Mouse (Mus musculus) kidney, postnatal 0 days (tissue): Measurements from ENCODE around the gene Slc25a34. TPM values are rescaled to one million over a fixed set of nuclear protein-coding genes. Genes with fewer than 3 reads are reported as not detected.

Experiments
- ATAC-seq: fragments of 200-750 bp; cut with Nextera tagmentation; replicated peaks from 2 replicates; pipeline ENCODE4 v1.8.0; 2017; ENCODE audit warnings: low read depth, moderate number of reproducible peaks, moderate TSS enrichment, moderate library complexity; ENCODE audit not compliant: low FRiP score
- DNase-seq: peaks from one replicate; pipeline ENCODE4 v3.0.0-alpha.2; 2016; ENCODE audit warnings: low spot score
- H3K27ac ChIP-seq: fragments of 300-500 bp; sonication (generic); 2 replicates; pipeline ENCODE4 v1.5.1; 2014; ENCODE audit warnings: mild to moderate bottlenecking
- H3K27me3 ChIP-seq: fragments of 300-500 bp; sonication (generic); 2 replicates; pipeline ENCODE4 v1.6.1; 2014; ENCODE audit warnings: low read length, mixed read lengths; ENCODE audit not compliant: insufficient read depth
- H3K36me3 ChIP-seq: fragments of 300-500 bp; sonication (generic); 2 replicates; pipeline ENCODE4 v1.6.1; 2014; ENCODE audit warnings: low read length, mixed read lengths; ENCODE audit not compliant: insufficient read depth
- H3K4me1 ChIP-seq: fragments of 300-500 bp; sonication (generic); replicated peaks from 2 replicates; pipeline ENCODE4 v1.6.1; 2014; ENCODE audit warnings: antibody characterized with exemption, low read length, mixed read lengths; ENCODE audit not compliant: insufficient read depth
- H3K4me2 ChIP-seq: fragments of 300-500 bp; sonication (generic); 2 replicates; pipeline ENCODE4 v1.6.1; 2014; ENCODE audit warnings: mild to moderate bottlenecking, low read length, moderate library complexity, mixed read lengths
- H3K4me3 ChIP-seq: fragments of 300-500 bp; sonication (generic); replicated peaks from 2 replicates; pipeline ENCODE4 v1.5.1; 2014; ENCODE audit warnings: low read depth, low read length
- H3K9ac ChIP-seq: fragments of 300-500 bp; sonication (generic); 2 replicates; pipeline ENCODE4 v1.6.1; 2014; ENCODE audit warnings: low read depth, low read length
- H3K9me3 ChIP-seq: fragments of 300-500 bp; sonication (generic); replicated peaks from 2 replicates; pipeline ENCODE4 v1.6.1; 2016; ENCODE audit warnings: low read length, inconsistent platforms, mixed read lengths
- CTCF ChIP-seq: IDR thresholded peaks from 2 replicates; pipeline ENCODE4 v1.5.1; 2016; ENCODE audit warnings: antibody characterized with exemption, low read depth, mild to moderate bottlenecking, moderate library complexity
- WGBS: fragments of 180-500 bp; shearing (Covaris S2); extraction: QIAGEN DNeasy Blood & Tissue Kit; methylation state at CpG from one replicate; pipeline ENCODE4 v1.1.7; 2014; 5-methylcytosine and 5-hydroxymethylcytosine counted together
- polyA plus RNA-seq: library from polyadenylated mRNA; unstranded; fragments of >200 nt; fragmentation: Nextera tagmentation; extraction: Ambion mirVana; gene quantifications from 2 replicates; pipeline ENCODE4 v1.2.1, GENCODE M21; 2015

Slc25a34 gene
- polyA plus RNA-seq, 1 experiment from 2014 or later, result 1.9 TPM

DNA sequence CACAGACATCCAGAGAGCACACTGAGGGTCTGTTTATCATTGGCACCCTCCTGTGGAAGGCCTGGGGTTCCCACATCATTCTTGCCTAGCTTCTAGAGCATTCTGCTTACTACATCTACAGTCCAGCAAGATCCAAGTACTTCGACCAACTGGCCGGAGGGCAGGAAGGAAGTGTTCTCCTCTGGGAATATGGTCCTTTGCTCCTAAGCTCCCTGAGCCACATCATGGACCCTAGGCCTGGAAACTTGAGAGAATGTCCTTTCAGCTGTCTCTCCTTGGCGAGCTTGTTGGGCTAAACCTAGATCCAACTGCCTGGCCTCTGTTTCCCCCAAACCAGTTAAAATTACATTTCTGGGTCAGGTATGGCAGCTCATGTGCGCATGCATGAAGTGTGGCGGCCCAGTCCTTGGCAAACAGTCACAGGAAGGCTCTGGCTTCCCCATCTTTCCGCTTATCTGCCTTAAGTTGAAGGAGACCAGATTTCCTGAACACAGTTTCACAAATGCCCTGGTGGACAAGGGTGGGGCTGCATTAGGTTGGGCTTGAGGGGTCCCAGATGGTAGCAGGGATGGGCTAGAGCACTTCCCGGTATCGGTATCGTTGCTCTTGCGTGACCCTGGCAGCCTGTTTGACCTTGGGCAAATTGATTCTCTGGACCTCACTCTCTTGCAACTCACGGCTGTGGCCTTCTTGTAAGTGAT, 20.9 kb downstream of the Slc25a34 start:
- Histone ChIP-seq H3K9ac (no peak overlapping the region), H3K4me3 (no peak overlapping the region), H3K9me3 (no peaks in the 10 kb centered on the region), H3K27me3 (no peaks in the 10 kb centered on the region), H3K36me3 (no peaks in the 10 kb centered on the region), H3K4me2 (no peak overlapping the region), H3K4me1 (peaks cover 24% of the 10 kb centered on the region), H3K27ac (peak overlapping the region; percentile 76)
- no peak for ATAC-seq
- DNase-seq, result peak; percentile 59
- 56% methylated on average over 11 of the region's 11 CpGs for WGBS
- peak; percentile 40; the same call in 1 of the 2 replicates for TF ChIP-seq CTCF

GRCm38 (mm10) chr4:141601148-141601862, 22.3 kb downstream of the Slc25a34 start:
- Histone ChIP-seq H3K4me1 (peaks cover 25% of the 10 kb centered on the region), H3K4me2 (no peak overlapping the region), H3K27ac (no peak overlapping the region), H3K4me3 (no peak overlapping the region), H3K9me3 (no peaks in the 10 kb centered on the region), H3K27me3 (no peaks in the 10 kb centered on the region), H3K36me3 (no peaks in the 10 kb centered on the region), H3K9ac (no peak overlapping the region)
- WGBS, result 74% methylated on average over 12 of the region's 12 CpGs
- DNase-seq, result no peak
- TF ChIP-seq CTCF, result no peak; the same call in 1 of the 2 replicates
- no peak for ATAC-seq

GRCm38 (mm10) chr4:141600364-141600763, 23.3 kb downstream of the Slc25a34 start:
- DNase-seq (no peak), ATAC-seq (no peak)
- no peak for TF ChIP-seq CTCF
- Histone ChIP-seq H3K4me1 (peaks cover 22% of the 10 kb centered on the region), H3K9me3 (no peaks in the 10 kb centered on the region), H3K4me2 (peak overlapping the region; percentile 97), H3K27ac (peak overlapping the region; percentile 14; the same call in 1 of the 2 replicates), H3K4me3 (no peak overlapping the region), H3K9ac (no peak overlapping the region), H3K36me3 (no peaks in the 10 kb centered on the region), H3K27me3 (no peaks in the 10 kb centered on the region)
- WGBS, result 42% methylated on average over 6 of the region's 6 CpGs

GRCm38 (mm10) chr4:141599251-141600141, 24.1 kb downstream of the Slc25a34 start:
- H3K4me3 ChIP-seq, result peak overlapping the region; percentile 63
- DNase-seq, result no peak
- WGBS, result 1% methylated on average over 45 of the region's 57 CpGs
- no peaks in the 10 kb centered on the region for H3K9me3 ChIP-seq
- TF ChIP-seq CTCF, result no peak
- ATAC-seq, result no peak
- H3K36me3 ChIP-seq, result peaks cover 8% of the 10 kb centered on the region
- no peaks in the 10 kb centered on the region for H3K27me3 ChIP-seq
- peak overlapping the region; percentile 78 for H3K9ac ChIP-seq
- peak overlapping the region; percentile 94 for H3K27ac ChIP-seq
- peak overlapping the region; percentile 97 for H3K4me2 ChIP-seq
- H3K4me1 ChIP-seq, result peaks cover 18% of the 10 kb centered on the region

DNA sequence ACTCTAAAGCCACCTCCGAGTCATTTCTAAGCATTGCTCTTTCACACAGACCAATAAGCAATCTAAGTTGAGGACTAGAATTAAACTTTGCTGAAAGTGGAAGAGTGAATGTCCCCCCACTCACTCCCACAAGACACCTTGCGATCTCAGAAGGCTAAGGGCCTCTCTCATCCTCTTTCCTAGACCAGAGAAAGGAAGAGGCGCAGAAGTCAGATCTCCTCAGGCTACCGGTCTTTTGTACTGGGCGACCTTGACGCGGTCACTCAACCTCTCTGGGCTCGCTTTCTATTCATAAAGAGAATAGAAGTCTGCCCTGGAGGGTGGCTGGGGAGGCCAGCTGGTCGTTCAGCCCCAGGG, 24.7 kb downstream of the Slc25a34 start:
- Histone ChIP-seq H3K4me1 (peaks cover 13% of the 10 kb centered on the region; the same call in 1 of the 2 replicates), H3K4me3 (peak overlapping the region; percentile 63), H3K9me3 (no peaks in the 10 kb centered on the region), H3K27me3 (no peaks in the 10 kb centered on the region), H3K36me3 (peaks cover 14% of the 10 kb centered on the region), H3K9ac (peak overlapping the region; percentile 78), H3K4me2 (peak overlapping the region; percentile 97), H3K27ac (peak overlapping the region; percentile 94)
- TF ChIP-seq CTCF, result no peak
- DNase-seq (no peak), ATAC-seq (no peak)
- 2% methylated on average over 9 of the region's 9 CpGs for WGBS
